Mouse (Mus musculus): ENCODE data around the gene Wdtc1. TPM values are rescaled to one million over a fixed set of nuclear protein-coding genes. Genes with fewer than 3 reads are reported as not detected.
A peak's percentile ranks its signal among the peaks of the same experiment; 100 is the strongest.

The Wdtc1 gene
- polyA plus RNA-seq, 1 experiment from 2014 or later: 17.4 TPM

- H3K27ac ChIP-seq (replicated peaks; ENCODE audit: low read depth, low read length): no peak overlapping the region
- 12% methylated on average over 4 of the region's 4 CpGs for WGBS
- no peaks in the 10 kb centered on the region for H3K9me3 ChIP-seq (ENCODE audit: control insufficient read depth, low read length)
- no peaks in the 10 kb centered on the region for H3K27me3 ChIP-seq (ENCODE audit: control insufficient read depth, insufficient read depth, low read length)
- no peak overlapping the region for H3K9ac ChIP-seq (ENCODE audit: low read length)
- no peaks in the 10 kb centered on the region for H3K4me1 ChIP-seq (ENCODE audit: control insufficient read depth, insufficient read depth, low read length)
- H3K36me3 ChIP-seq (ENCODE audit: control insufficient read depth, insufficient read depth, low read length): no peaks in the 10 kb centered on the region
- no peak overlapping the region for H3K4me3 ChIP-seq (ENCODE audit: low read depth, low read length)
- no peak overlapping the region for H3K4me2 ChIP-seq (ENCODE audit: low read depth, severe bottlenecking)
- DNase-seq (ENCODE audit: low spot score) (peak; percentile 40), ATAC-seq (ENCODE audit: insufficient number of reproducible peaks, low FRiP score, low TSS enrichment, low read depth) (no peak)
Measured at GRCm38 (mm10) chr4:133344112-133344511, 9.2 kb downstream of the Wdtc1 start.

GRCm38 (mm10) chr4:133340217-133340616 is 13.1 kb downstream of the Wdtc1 start:
- Histone ChIP-seq H3K4me1 (ENCODE audit: control insufficient read depth, insufficient read depth, low read length) (0 out of 2 replicates have a peak, but pooled peaks cover 4% of the 10 kb centered on the region), H3K9ac (ENCODE audit: low read length) (no peak overlapping the region), H3K27ac (replicated peaks; ENCODE audit: low read depth, low read length) (no peak overlapping the region), H3K27me3 (ENCODE audit: control insufficient read depth, insufficient read depth, low read length) (no peaks in the 10 kb centered on the region), H3K4me3 (ENCODE audit: low read depth, low read length) (no peak overlapping the region), H3K36me3 (ENCODE audit: control insufficient read depth, insufficient read depth, low read length) (no peaks in the 10 kb centered on the region), H3K4me2 (ENCODE audit: low read depth, severe bottlenecking) (no peak overlapping the region), H3K9me3 (ENCODE audit: control insufficient read depth, low read length) (no peaks in the 10 kb centered on the region)
- DNase-seq (ENCODE audit: low spot score) (no peak), ATAC-seq (ENCODE audit: insufficient number of reproducible peaks, low FRiP score, low TSS enrichment, low read depth) (no peak)
- 80% methylated on average over 2 of the region's 2 CpGs for WGBS

GRCm38 (mm10) chr4:133339148-133339749 is 14.0 kb downstream of the Wdtc1 start:
- Histone ChIP-seq H3K4me2 (ENCODE audit: low read depth, severe bottlenecking) (peak overlapping the region; percentile 66), H3K27me3 (ENCODE audit: control insufficient read depth, insufficient read depth, low read length) (no peaks in the 10 kb centered on the region), H3K9me3 (ENCODE audit: control insufficient read depth, low read length) (no peaks in the 10 kb centered on the region), H3K4me3 (ENCODE audit: low read depth, low read length) (peak overlapping the region; percentile 85), H3K36me3 (ENCODE audit: control insufficient read depth, insufficient read depth, low read length) (no peaks in the 10 kb centered on the region), H3K4me1 (ENCODE audit: control insufficient read depth, insufficient read depth, low read length) (0 out of 2 replicates have a peak, but pooled peaks cover 4% of the 10 kb centered on the region), H3K27ac (replicated peaks; ENCODE audit: low read depth, low read length) (peak overlapping the region; percentile 73; the same call in 1 of the 2 replicates), H3K9ac (ENCODE audit: low read length) (peak overlapping the region; percentile 84)
- peak; percentile 97 for DNase-seq (ENCODE audit: low spot score)
- WGBS: under 1% methylated on average over 56 of the region's 60 CpGs
- peak; percentile 96 for ATAC-seq (ENCODE audit: insufficient number of reproducible peaks, low FRiP score, low TSS enrichment, low read depth)

- Histone ChIP-seq H3K27ac (replicated peaks; ENCODE audit: low read depth, low read length) (peak overlapping the region; percentile 73; the same call in 1 of the 2 replicates), H3K9me3 (ENCODE audit: control insufficient read depth, low read length) (no peaks in the 10 kb centered on the region), H3K4me1 (ENCODE audit: control insufficient read depth, insufficient read depth, low read length) (0 out of 2 replicates have a peak, but pooled peaks cover 4% of the 10 kb centered on the region), H3K36me3 (ENCODE audit: control insufficient read depth, insufficient read depth, low read length) (no peaks in the 10 kb centered on the region), H3K4me3 (ENCODE audit: low read depth, low read length) (peak overlapping the region; percentile 85), H3K4me2 (ENCODE audit: low read depth, severe bottlenecking) (peak overlapping the region; percentile 66), H3K27me3 (ENCODE audit: control insufficient read depth, insufficient read depth, low read length) (no peaks in the 10 kb centered on the region), H3K9ac (ENCODE audit: low read length) (peak overlapping the region; percentile 84)
- peak; percentile 20; the same call in 1 of the 2 replicates for ATAC-seq (ENCODE audit: insufficient number of reproducible peaks, low FRiP score, low TSS enrichment, low read depth)
- 0% methylated on average over 39 of the region's 39 CpGs for WGBS
- DNase-seq (ENCODE audit: low spot score): no peak
Measured at GRCm38 (mm10) chr4:133338521-133339095, 14.7 kb downstream of the Wdtc1 start.

GRCm38 (mm10) chr4:133337833-133338520 is 15.3 kb downstream of the Wdtc1 start:
- Histone ChIP-seq H3K4me1 (ENCODE audit: control insufficient read depth, insufficient read depth, low read length) (0 out of 2 replicates have a peak, but pooled peaks cover 4% of the 10 kb centered on the region), H3K27ac (replicated peaks; ENCODE audit: low read depth, low read length) (no peak overlapping the region), H3K9ac (ENCODE audit: low read length) (peak overlapping the region; percentile 84), H3K27me3 (ENCODE audit: control insufficient read depth, insufficient read depth, low read length) (no peaks in the 10 kb centered on the region), H3K4me3 (ENCODE audit: low read depth, low read length) (peak overlapping the region; percentile 85), H3K9me3 (ENCODE audit: control insufficient read depth, low read length) (no peaks in the 10 kb centered on the region), H3K4me2 (ENCODE audit: low read depth, severe bottlenecking) (peak overlapping the region; percentile 66), H3K36me3 (ENCODE audit: control insufficient read depth, insufficient read depth, low read length) (no peaks in the 10 kb centered on the region)
- ATAC-seq (ENCODE audit: insufficient number of reproducible peaks, low FRiP score, low TSS enrichment, low read depth): no peak
- WGBS: 16% methylated on average over 14 of the region's 14 CpGs
- no peak for DNase-seq (ENCODE audit: low spot score)

- H3K36me3 ChIP-seq (ENCODE audit: control insufficient read depth, insufficient read depth, low read length): no peaks in the 10 kb centered on the region
- H3K4me2 ChIP-seq (ENCODE audit: low read depth, severe bottlenecking): no peak overlapping the region
- ATAC-seq (ENCODE audit: insufficient number of reproducible peaks, low FRiP score, low TSS enrichment, low read depth): no peak
- no peak overlapping the region for H3K4me3 ChIP-seq (ENCODE audit: low read depth, low read length)
- H3K27me3 ChIP-seq (ENCODE audit: control insufficient read depth, insufficient read depth, low read length): no peaks in the 10 kb centered on the region
- no peaks in the 10 kb centered on the region for H3K9me3 ChIP-seq (ENCODE audit: control insufficient read depth, low read length)
- 0 out of 2 replicates have a peak, but pooled peaks cover 4% of the 10 kb centered on the region for H3K4me1 ChIP-seq (ENCODE audit: control insufficient read depth, insufficient read depth, low read length)
- WGBS: 59% methylated on average over 6 of the region's 6 CpGs
- DNase-seq (ENCODE audit: low spot score): no peak
- H3K27ac ChIP-seq (replicated peaks; ENCODE audit: low read depth, low read length): no peak overlapping the region
- no peak overlapping the region for H3K9ac ChIP-seq (ENCODE audit: low read length)
Measured at GRCm38 (mm10) chr4:133333306-133333705, 20.0 kb downstream of the Wdtc1 start.

GRCm38 (mm10) chr4:133330296-133330695 is 23.0 kb downstream of the Wdtc1 start:
- Histone ChIP-seq H3K9ac (ENCODE audit: low read length) (no peak overlapping the region), H3K4me2 (ENCODE audit: low read depth, severe bottlenecking) (no peak overlapping the region), H3K27me3 (ENCODE audit: control insufficient read depth, insufficient read depth, low read length) (no peaks in the 10 kb centered on the region), H3K27ac (replicated peaks; ENCODE audit: low read depth, low read length) (no peak overlapping the region), H3K4me3 (ENCODE audit: low read depth, low read length) (no peak overlapping the region), H3K4me1 (ENCODE audit: control insufficient read depth, insufficient read depth, low read length) (no peaks in the 10 kb centered on the region), H3K9me3 (ENCODE audit: control insufficient read depth, low read length) (no peaks in the 10 kb centered on the region), H3K36me3 (ENCODE audit: control insufficient read depth, insufficient read depth, low read length) (no peaks in the 10 kb centered on the region)
- 75% methylated on average over 4 of the region's 4 CpGs for WGBS
- DNase-seq (ENCODE audit: low spot score) (no peak), ATAC-seq (ENCODE audit: insufficient number of reproducible peaks, low FRiP score, low TSS enrichment, low read depth) (no peak)

GRCm38 (mm10) chr4:133328129-133328528 is 25.2 kb downstream of the Wdtc1 start:
- Histone ChIP-seq H3K36me3 (ENCODE audit: control insufficient read depth, insufficient read depth, low read length) (no peaks in the 10 kb centered on the region; the same call in 1 of the 2 replicates), H3K9ac (ENCODE audit: low read length) (no peak overlapping the region), H3K4me3 (ENCODE audit: low read depth, low read length) (no peak overlapping the region), H3K27me3 (ENCODE audit: control insufficient read depth, insufficient read depth, low read length) (no peaks in the 10 kb centered on the region), H3K4me1 (ENCODE audit: control insufficient read depth, insufficient read depth, low read length) (no peaks in the 10 kb centered on the region), H3K4me2 (ENCODE audit: low read depth, severe bottlenecking) (no peak overlapping the region), H3K27ac (replicated peaks; ENCODE audit: low read depth, low read length) (no peak overlapping the region), H3K9me3 (ENCODE audit: control insufficient read depth, low read length) (no peaks in the 10 kb centered on the region)
- DNase-seq (ENCODE audit: low spot score) (no peak), ATAC-seq (ENCODE audit: insufficient number of reproducible peaks, low FRiP score, low TSS enrichment, low read depth) (no peak)
- 90% methylated on average over 7 of the region's 7 CpGs for WGBS
